Mouse (Mus musculus): Measurements from ENCODE around the gene Dtd1. TPM values are rescaled to one million over a fixed set of nuclear protein-coding genes. Genes with fewer than 3 reads are reported as not detected.

Gene Dtd1
- total RNA-seq, 2 experiments from 2014 or later: 65.0 to 68.2 TPM

Small RNAs within 50 kb of the gene (microRNA-seq; reads per million reads assigned to microRNA genes)
- 0 reads per million in 2 experiments for gene Gm24823

Other genes starting within 250 kb of the Dtd1 start
- 10 to 100 TPM; 38.0 to 39.6 TPM for gene Kat14, start 230.9 kb upstream of the Dtd1 start, total RNA-seq (2021)
- 10 to 100 TPM in 1 of 2 experiments, 1 to 10 TPM in 1; 3.2 to 11.0 TPM for gene Pet117, start 230.9 kb upstream of the Dtd1 start, total RNA-seq (2021)
- 100 to 1,000 TPM; 174 to 199 TPM for gene Dzank1, start 72.5 kb upstream of the Dtd1 start, total RNA-seq (2021)
- 10 to 100 TPM; 22.1 to 22.5 TPM for gene Polr3f, start 72.2 kb upstream of the Dtd1 start, total RNA-seq (2021)
- gene Rbbp9, start 49.0 kb upstream of the Dtd1 start, total RNA-seq (2021): 10 to 100 TPM; 26.6 to 27.4 TPM
- 10 to 100 TPM; 48.2 to 51.4 TPM for gene Sec23b, start 43.7 kb upstream of the Dtd1 start, total RNA-seq (2021)
- gene Smim26, start 5.8 kb upstream of the Dtd1 start, total RNA-seq (2021): 10 to 100 TPM; 50.1 to 51.4 TPM
- not detected for gene Scp2d1, start 223.8 kb downstream of the Dtd1 start, total RNA-seq (2021)